Mouse (Mus musculus): ENCODE results near the gene Ncbp3. TPM values are rescaled to one million over a fixed set of nuclear protein-coding genes. Genes with fewer than 3 reads are reported as not detected.

Gene Ncbp3
- polyA plus RNA-seq, 1 experiment from 2014 or later: 13.3 TPM

- peak; percentile 42 for DNase-seq (ENCODE audit: low spot score)
These were observed 37.8 kb downstream of the Ncbp3 start for GRCm38 (mm10) chr11:73085391-73085790.

- no peak for DNase-seq (ENCODE audit: low spot score)
These were observed 40.3 kb downstream of the Ncbp3 start for GRCm38 (mm10) chr11:73087700-73088480.

- DNase-seq (ENCODE audit: low spot score): no peak
These were observed 42.7 kb downstream of the Ncbp3 start, which contains the start of gene Itgae for GRCm38 (mm10) chr11:73090283-73090682. Itgae (plus strand) TSS chr11:73090583.

- DNase-seq (ENCODE audit: low spot score): no peak
These were observed 43.2 kb downstream of the Ncbp3 start for GRCm38 (mm10) chr11:73090826-73091225.

- DNase-seq (ENCODE audit: low spot score): no peak
These were observed 44.5 kb downstream of the Ncbp3 start for GRCm38 (mm10) chr11:73092057-73092456.

- DNase-seq (ENCODE audit: low spot score): no peak
These were observed 45.3 kb downstream of the Ncbp3 start for GRCm38 (mm10) chr11:73092877-73093276.

GRCm38 (mm10) chr11:73094231-73094995 lies 46.8 kb downstream of the Ncbp3 start:
- DNase-seq (ENCODE audit: low spot score): peak; percentile 60

GRCm38 (mm10) chr11:73098860-73099259 lies 51.3 kb downstream of the Ncbp3 start:
- DNase-seq (ENCODE audit: low spot score): no peak

GRCm38 (mm10) chr11:73099976-73100750 lies 52.6 kb downstream of the Ncbp3 start:
- no peak for DNase-seq (ENCODE audit: low spot score)

GRCm38 (mm10) chr11:73101308-73101707 lies 53.7 kb downstream of the Ncbp3 start:
- no peak for DNase-seq (ENCODE audit: low spot score)

- DNase-seq (ENCODE audit: low spot score): no peak
These were observed 57.7 kb downstream of the Ncbp3 start for GRCm38 (mm10) chr11:73105246-73105645.

GRCm38 (mm10) chr11:73107358-73107757 lies 59.8 kb downstream of the Ncbp3 start:
- peak; percentile 24 for DNase-seq (ENCODE audit: low spot score)

GRCm38 (mm10) chr11:73108195-73108897 lies 60.8 kb downstream of the Ncbp3 start:
- peak; percentile 87 for DNase-seq (ENCODE audit: low spot score)

- DNase-seq (ENCODE audit: low spot score): peak; percentile 65
These were observed 61.5 kb downstream of the Ncbp3 start for GRCm38 (mm10) chr11:73108898-73109625.

GRCm38 (mm10) chr11:73109941-73110340 lies 62.4 kb downstream of the Ncbp3 start:
- DNase-seq (ENCODE audit: low spot score): no peak

GRCm38 (mm10) chr11:73111414-73111813 lies 63.8 kb downstream of the Ncbp3 start:
- no peak for DNase-seq (ENCODE audit: low spot score)

- DNase-seq (ENCODE audit: low spot score): no peak
These were observed 78.9 kb downstream of the Ncbp3 start for GRCm38 (mm10) chr11:73126495-73126894.

GRCm38 (mm10) chr11:73131020-73131419 lies 83.4 kb downstream of the Ncbp3 start:
- peak; percentile 77 for DNase-seq (ENCODE audit: low spot score)

- DNase-seq (ENCODE audit: low spot score): no peak
These were observed 85.4 kb downstream of the Ncbp3 start for GRCm38 (mm10) chr11:73132999-73133398.

- no peak for DNase-seq (ENCODE audit: low spot score)
These were observed 86.6 kb downstream of the Ncbp3 start for GRCm38 (mm10) chr11:73134222-73134621.

All from thymus, postnatal 0 days (tissue).